Mouse (Mus musculus): ENCODE data around the gene Kcnma1. TPM values are rescaled to one million over a fixed set of nuclear protein-coding genes. Genes with fewer than 3 reads are reported as not detected.

The Kcnma1 gene
- 2.9 and 3.0 TPM in 2 replicates for polyA plus RNA-seq (2012; rRNA removed)

DNA sequence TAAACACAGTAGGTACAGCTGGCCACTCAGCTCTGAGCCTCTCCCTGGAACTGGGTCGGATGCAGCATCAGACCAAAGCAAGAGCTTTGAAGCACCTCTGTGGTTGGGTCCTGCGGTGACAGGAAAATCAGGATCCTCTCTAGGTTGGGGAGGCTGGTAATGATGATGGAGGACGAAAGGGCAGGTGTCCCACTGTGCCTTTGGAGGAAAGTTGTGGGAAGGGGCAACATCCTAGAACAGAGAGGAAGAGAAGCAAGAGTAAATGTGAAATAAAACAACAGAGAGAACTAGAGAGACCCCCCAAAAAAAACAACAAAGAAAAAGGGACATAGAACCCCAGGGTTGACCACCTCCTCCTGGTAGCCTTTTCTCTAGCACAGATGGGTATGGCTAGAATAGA lies at the start of gene Kcnma1:
Kcnma1 (minus strand) TSS at position 101 of the 400 bp plus-strand sequence.
- Histone ChIP-seq H3K4me1 (ENCODE audit: control insufficient read depth, insufficient read depth, low read length) (peaks cover 2% of the 10 kb centered on the region; the same call in 1 of the 2 replicates), H3K27ac (ENCODE audit: control insufficient read depth, insufficient read depth, low read depth, low read length) (no peak within 1 kb of the TSS), H3K27me3 (ENCODE audit: control insufficient read depth, insufficient read depth, low read length) (no peaks in the 10 kb centered on the region), H3K36me3 (ENCODE audit: control insufficient read depth, insufficient read depth, low read length) (no peaks in the 10 kb centered on the region), H3K4me3 (ENCODE audit: control insufficient read depth, low read depth, low read length) (no peak within 1 kb of the TSS)
- TF ChIP-seq POLR2A (IDR thresholded peaks at IDR 0.05; ENCODE audit: control insufficient read depth, low read depth, low read length) (no peak), CTCF (IDR thresholded peaks at IDR 0.05; ENCODE audit: control insufficient read depth, insufficient read depth, insufficient replicate concordance, low read depth, low read length) (no peak)

DNA sequence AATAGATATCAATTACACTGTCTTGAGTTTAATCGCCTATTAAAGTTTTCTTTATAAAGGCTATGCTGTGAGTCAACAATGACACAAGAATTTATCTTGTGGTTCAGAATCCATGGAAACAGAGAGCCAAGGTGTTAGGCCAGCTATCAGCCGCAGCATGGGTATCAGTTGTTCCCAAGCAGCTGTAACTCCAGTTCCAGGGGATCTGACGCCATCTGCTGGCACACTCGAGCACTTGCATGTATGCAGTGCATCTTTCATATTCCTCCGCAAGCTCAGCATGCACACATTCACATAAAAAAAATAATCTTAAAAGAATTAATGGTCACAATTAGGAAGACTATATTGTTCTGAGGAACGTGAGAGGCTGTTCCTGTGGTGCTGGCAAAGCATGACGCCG lies 45.5 kb upstream of the Kcnma1 start:
- no peaks in the 10 kb centered on the region for H3K27me3 ChIP-seq (ENCODE audit: control insufficient read depth, insufficient read depth, low read length)
- TF ChIP-seq CTCF (IDR thresholded peaks at IDR 0.05; ENCODE audit: control insufficient read depth, insufficient read depth, insufficient replicate concordance, low read depth, low read length) = peak; percentile 78; the same call in 1 of the 2 replicates
- TF ChIP-seq POLR2A (IDR thresholded peaks at IDR 0.05; ENCODE audit: control insufficient read depth, low read depth, low read length) = peak; percentile 14; the same call in 1 of the 2 replicates
- H3K4me3 ChIP-seq (ENCODE audit: control insufficient read depth, low read depth, low read length) = no peak overlapping the region
- no peaks in the 10 kb centered on the region for H3K36me3 ChIP-seq (ENCODE audit: control insufficient read depth, insufficient read depth, low read length)
- H3K27ac ChIP-seq (ENCODE audit: control insufficient read depth, insufficient read depth, low read depth, low read length) = no peak overlapping the region
- H3K4me1 ChIP-seq (ENCODE audit: control insufficient read depth, insufficient read depth, low read length) = no peaks in the 10 kb centered on the region

GRCm38 (mm10) chr14:24059287-24059686 lies 45.0 kb upstream of the Kcnma1 start:
- H3K27ac ChIP-seq (ENCODE audit: control insufficient read depth, insufficient read depth, low read depth, low read length) = no peak overlapping the region
- TF ChIP-seq POLR2A (IDR thresholded peaks at IDR 0.05; ENCODE audit: control insufficient read depth, low read depth, low read length) (no peak), CTCF (IDR thresholded peaks at IDR 0.05; ENCODE audit: control insufficient read depth, insufficient read depth, insufficient replicate concordance, low read depth, low read length) (no peak)
- H3K27me3 ChIP-seq (ENCODE audit: control insufficient read depth, insufficient read depth, low read length) = no peaks in the 10 kb centered on the region
- H3K36me3 ChIP-seq (ENCODE audit: control insufficient read depth, insufficient read depth, low read length) = no peaks in the 10 kb centered on the region
- H3K4me3 ChIP-seq (ENCODE audit: control insufficient read depth, low read depth, low read length) = no peak overlapping the region
- no peaks in the 10 kb centered on the region for H3K4me1 ChIP-seq (ENCODE audit: control insufficient read depth, insufficient read depth, low read length)

GRCm38 (mm10) chr14:24051821-24052220 lies 37.5 kb upstream of the Kcnma1 start:
- Histone ChIP-seq H3K27ac (ENCODE audit: control insufficient read depth, insufficient read depth, low read depth, low read length) (no peak overlapping the region), H3K4me1 (ENCODE audit: control insufficient read depth, insufficient read depth, low read length) (no peaks in the 10 kb centered on the region), H3K27me3 (ENCODE audit: control insufficient read depth, insufficient read depth, low read length) (no peaks in the 10 kb centered on the region), H3K4me3 (ENCODE audit: control insufficient read depth, low read depth, low read length) (no peak overlapping the region), H3K36me3 (ENCODE audit: control insufficient read depth, insufficient read depth, low read length) (no peaks in the 10 kb centered on the region)
- TF ChIP-seq CTCF (IDR thresholded peaks at IDR 0.05; ENCODE audit: control insufficient read depth, insufficient read depth, insufficient replicate concordance, low read depth, low read length) (no peak), POLR2A (IDR thresholded peaks at IDR 0.05; ENCODE audit: control insufficient read depth, low read depth, low read length) (no peak)

DNA sequence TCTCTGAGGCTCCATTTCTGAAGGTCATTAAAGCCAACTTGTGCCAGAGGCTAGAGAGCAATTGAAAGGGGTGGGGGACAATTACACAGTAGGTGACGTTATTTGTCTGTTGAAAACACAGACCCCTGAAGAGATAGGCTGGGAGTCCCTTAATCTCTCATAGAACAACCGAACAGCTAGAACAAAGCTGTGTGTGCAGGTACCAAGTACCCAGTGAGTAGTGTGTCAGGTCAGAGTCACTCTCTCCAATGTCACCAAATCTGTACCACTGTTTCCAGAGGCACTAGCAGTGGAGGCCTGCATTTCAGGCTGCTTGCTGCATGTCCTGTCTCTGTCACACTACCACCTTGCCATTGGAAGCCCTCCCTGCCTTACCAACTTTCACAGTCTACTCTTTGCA lies 22.3 kb upstream of the Kcnma1 start:
- TF ChIP-seq POLR2A (IDR thresholded peaks at IDR 0.05; ENCODE audit: control insufficient read depth, low read depth, low read length) = no peak
- Histone ChIP-seq H3K27me3 (ENCODE audit: control insufficient read depth, insufficient read depth, low read length) (no peaks in the 10 kb centered on the region), H3K4me3 (ENCODE audit: control insufficient read depth, low read depth, low read length) (no peak overlapping the region), H3K36me3 (ENCODE audit: control insufficient read depth, insufficient read depth, low read length) (no peaks in the 10 kb centered on the region), H3K27ac (ENCODE audit: control insufficient read depth, insufficient read depth, low read depth, low read length) (no peak overlapping the region), H3K4me1 (ENCODE audit: control insufficient read depth, insufficient read depth, low read length) (no peaks in the 10 kb centered on the region)

DNA sequence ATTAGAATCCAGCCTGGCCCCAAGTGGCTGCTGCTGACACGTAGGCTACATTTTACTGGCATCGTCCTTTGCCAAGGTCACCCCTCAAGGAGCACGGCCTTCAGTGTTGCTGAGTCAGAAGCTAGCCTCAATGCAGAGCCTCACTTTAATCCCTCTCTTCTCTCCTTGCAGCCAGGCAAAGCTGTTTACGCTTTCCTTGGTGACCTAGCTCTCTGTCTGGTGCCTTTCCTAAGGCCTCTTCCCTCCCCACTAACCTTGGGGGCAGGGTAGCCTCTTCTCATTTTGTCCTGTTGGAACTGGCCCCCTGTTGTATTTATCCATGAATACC lies 21.9 kb upstream of the Kcnma1 start:
- TF ChIP-seq CTCF (IDR thresholded peaks at IDR 0.05; ENCODE audit: control insufficient read depth, insufficient read depth, insufficient replicate concordance, low read depth, low read length) (no peak), POLR2A (IDR thresholded peaks at IDR 0.05; ENCODE audit: control insufficient read depth, low read depth, low read length) (no peak)
- Histone ChIP-seq H3K27ac (ENCODE audit: control insufficient read depth, insufficient read depth, low read depth, low read length) (peak overlapping the region; percentile 49), H3K36me3 (ENCODE audit: control insufficient read depth, insufficient read depth, low read length) (no peaks in the 10 kb centered on the region), H3K4me3 (ENCODE audit: control insufficient read depth, low read depth, low read length) (no peak overlapping the region), H3K27me3 (ENCODE audit: control insufficient read depth, insufficient read depth, low read length) (no peaks in the 10 kb centered on the region), H3K4me1 (ENCODE audit: control insufficient read depth, insufficient read depth, low read length) (no peaks in the 10 kb centered on the region)

- H3K27me3 ChIP-seq (ENCODE audit: control insufficient read depth, insufficient read depth, low read length) = no peaks in the 10 kb centered on the region
- H3K27ac ChIP-seq (ENCODE audit: control insufficient read depth, insufficient read depth, low read depth, low read length) = no peak overlapping the region; the same call in 1 of the 2 replicates
- no peak overlapping the region for H3K4me3 ChIP-seq (ENCODE audit: control insufficient read depth, low read depth, low read length)
- no peaks in the 10 kb centered on the region for H3K36me3 ChIP-seq (ENCODE audit: control insufficient read depth, insufficient read depth, low read length)
- TF ChIP-seq POLR2A (IDR thresholded peaks at IDR 0.05; ENCODE audit: control insufficient read depth, low read depth, low read length) = no peak
- H3K4me1 ChIP-seq (ENCODE audit: control insufficient read depth, insufficient read depth, low read length) = no peaks in the 10 kb centered on the region
Measured at GRCm38 (mm10) chr14:24035486-24036207, 21.4 kb upstream of the Kcnma1 start.

All from testis, adult 2 months (tissue).